Mouse (Mus musculus) gastrocnemius, postnatal 36 days (tissue): ENCODE measurements around the gene Trim40. TPM values are rescaled to one million over a fixed set of nuclear protein-coding genes. Genes with fewer than 3 reads are reported as not detected.

Experiments used
- DNase-seq, 2 experiments: peaks; one replicate each; pipeline ENCODE4 v3.0.0; 2022
- intact Hi-C: fragments of 180-260 bp; cut with DNase I; formaldehyde crosslinking; loops from one replicate; pipeline ENCODE4 v1.15.1; 2025
- total RNA-seq, 2 experiments: library from RNA; stranded (reverse); gene quantifications; 2 replicates each; pipeline ENCODE4 v1.2.3; 2021

Gene Trim40
- total RNA-seq, 2 experiments from 2014 or later = not detected

DNA sequence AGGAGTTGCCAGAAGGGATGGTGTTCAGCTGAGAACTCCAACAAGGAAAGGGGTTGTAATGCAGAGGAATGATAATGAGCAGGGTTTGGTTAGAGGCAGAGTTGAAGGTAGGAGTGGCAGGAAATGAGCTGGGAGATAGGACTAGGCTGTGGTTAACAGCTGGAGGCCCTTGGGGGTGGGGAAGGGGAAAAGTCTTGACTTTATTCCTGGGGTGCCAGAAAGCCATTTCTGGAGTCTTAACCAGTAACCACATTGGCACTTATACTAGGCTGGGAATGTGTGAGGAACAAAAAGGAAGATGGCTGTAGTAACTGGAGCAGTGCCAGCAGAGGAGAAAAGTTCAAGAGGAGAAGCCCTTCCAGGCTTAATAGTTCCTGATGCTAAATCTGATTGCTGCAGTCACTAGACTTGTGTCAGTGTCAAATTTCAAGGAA lies 45.6 kb downstream of the Trim40 start:
- DNase-seq = no peak
- intact Hi-C loops = no loop called here

DNA sequence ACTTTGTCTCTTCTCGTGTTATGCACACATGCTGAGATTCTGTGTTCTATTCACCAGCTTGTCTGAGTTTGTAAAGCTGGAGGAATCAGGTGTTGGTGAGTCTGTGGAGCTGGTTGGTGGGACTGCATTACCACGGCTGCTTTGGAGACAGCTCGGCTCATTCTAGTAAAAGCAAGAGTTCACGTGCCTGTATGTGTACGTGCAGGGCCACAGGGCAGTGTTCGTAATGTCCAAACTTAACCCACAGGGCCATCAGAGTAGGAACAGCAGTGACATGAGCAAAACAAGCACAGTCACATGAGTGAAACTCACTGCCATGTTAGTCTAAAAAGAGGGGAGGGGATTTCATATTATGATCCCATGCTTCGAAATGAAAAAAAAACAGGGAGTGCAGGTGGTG lies 46.2 kb downstream of the Trim40 start:
- DNase-seq = no peak
- intact Hi-C loops = no loop called here

DNA sequence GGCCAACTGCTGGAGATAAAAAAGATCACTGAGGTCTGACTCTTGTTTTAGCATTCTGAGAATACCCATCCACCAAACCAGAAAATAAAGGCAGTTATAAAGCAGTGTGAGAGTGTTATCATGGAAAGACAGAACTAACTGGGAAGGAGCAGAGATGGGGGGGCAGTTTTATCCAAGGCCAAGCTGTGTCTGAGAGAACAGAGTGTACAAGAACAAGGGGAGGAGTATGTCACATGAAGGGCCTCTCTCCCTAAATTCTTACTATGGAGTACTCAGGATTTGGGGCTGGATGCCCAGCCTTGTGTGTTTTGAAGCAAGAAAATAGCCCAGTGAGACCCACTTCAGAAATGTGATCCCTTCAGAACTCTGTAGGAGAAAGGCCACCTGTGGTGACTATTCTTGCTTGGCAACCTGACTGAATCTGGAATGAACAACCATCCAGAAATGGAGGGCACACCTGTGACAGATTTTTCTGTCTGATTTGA lies 48.9 kb downstream of the Trim40 start:
- no peak for DNase-seq
- intact Hi-C loops = no loop called here

DNA sequence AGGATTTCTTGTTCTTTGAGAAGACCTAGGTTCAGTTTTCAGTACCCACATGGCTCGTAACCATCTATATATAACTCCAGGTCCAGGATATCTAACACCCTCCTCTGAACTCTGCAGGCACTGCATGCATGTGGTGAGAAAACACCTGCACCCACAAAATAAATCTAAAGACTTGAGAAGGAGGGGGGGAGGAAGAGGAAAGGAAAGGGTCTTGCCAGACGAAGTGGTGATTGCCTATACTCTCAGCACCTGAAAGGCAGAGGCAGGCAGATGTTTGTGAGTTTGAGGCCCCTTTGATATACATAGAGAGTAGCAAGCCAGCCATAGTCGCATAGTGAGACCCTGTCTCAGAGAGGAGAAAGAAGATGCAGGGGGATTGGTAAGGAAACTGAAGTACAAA lies 50.0 kb downstream of the Trim40 start:
- no peak for DNase-seq
- intact Hi-C loops = loop anchor here (5.0 kb wide), 1 partner anchor 117 kb away; the partner anchor contains the start of genes Znrd1 and Znrd1as

DNA sequence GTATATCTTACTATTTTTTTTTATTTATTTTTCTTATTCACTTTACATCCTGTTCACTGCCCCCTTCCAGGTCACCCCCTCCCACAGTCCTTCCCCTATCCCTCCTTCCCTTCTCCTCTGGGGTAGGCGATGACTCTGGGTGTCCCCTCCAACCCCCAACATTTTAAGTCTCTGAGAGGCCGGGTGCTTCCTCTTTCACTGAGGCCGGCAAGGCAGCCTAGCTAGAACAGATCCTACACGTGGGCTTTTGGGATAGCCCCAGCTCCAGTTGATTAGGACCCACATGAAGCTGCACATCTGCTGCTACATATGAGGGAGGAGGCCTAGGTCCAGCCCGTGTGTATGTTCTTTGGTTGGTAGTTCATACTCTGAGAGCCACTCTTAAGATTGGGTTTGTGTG lies 50.9 kb downstream of the Trim40 start:
- DNase-seq = no peak
- intact Hi-C loops = loop anchor here (5.0 kb wide), 1 partner anchor 118 kb away; the partner anchor contains the start of genes Znrd1 and Znrd1as

DNA sequence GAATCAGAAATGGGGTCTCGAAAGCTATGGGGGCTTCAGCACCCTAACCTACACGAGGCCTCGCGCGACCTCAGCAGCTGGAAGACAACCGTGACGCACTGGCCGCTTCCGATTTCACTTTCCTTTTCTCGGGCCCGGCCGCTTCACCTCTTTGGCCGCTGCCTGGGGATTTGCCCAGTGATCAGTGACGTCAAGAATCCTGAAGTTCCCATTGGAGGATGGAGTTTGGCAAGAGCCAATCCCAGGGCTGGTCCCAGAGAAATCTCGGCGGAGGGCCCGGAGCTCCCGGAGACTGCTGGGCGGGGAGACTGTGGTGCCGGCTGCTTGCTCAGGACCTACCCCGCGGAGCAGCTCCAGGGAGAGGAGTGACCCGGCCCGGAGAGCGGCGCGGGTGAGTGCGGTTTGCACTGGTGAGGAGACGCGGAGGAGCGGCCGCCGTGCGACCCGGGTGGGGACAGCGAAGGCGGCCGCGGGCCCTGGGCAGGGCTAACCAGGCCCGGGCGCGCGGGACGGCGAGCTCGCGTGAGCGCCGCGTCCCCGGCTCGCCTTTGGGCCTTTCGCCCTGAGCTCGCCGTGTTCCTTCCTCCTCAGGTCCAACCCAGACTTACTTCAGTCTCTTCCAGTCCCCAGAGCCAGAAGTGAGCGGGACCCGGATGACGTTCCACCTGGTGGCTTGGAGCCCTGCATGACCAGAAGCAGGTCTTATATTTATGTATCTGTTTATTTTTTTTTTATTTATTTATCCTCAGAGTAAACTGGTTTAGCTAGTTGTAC lies 52.9 kb downstream of the Trim40 start, which contains the start of gene Trim26:
Gene Trim26 (plus strand): TSS at position 261 of the 774 bp plus-strand sequence.
- intact Hi-C loops = loop anchor here (5.0 kb wide), 1 partner anchor 120 kb away; the partner anchor contains the start of genes Znrd1 and Znrd1as
- peak; percentile 94 to 97 for DNase-seq

DNA sequence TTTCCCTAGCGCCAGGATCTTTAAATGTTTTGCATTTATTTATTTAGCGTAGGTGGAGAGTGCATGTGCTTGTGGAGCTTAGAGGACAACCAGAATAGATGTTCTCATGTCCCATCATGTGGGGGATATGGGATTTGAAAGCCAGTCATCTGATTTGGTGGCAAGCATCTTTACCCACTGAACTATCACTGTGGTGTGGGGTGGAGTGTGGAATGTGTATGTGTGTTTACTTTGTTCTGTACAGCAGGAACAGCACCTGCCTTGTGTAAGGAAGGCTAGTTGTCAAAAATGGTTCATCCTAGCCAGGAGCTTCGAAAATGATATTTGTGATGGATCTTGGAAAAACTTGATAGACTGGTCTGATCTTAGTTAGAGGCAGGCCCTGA lies 53.5 kb downstream of the Trim40 start:
- intact Hi-C loops = loop anchor here (5.0 kb wide), 1 partner anchor 121 kb away; the partner anchor contains the start of genes Znrd1 and Znrd1as
- DNase-seq = no peak

DNA sequence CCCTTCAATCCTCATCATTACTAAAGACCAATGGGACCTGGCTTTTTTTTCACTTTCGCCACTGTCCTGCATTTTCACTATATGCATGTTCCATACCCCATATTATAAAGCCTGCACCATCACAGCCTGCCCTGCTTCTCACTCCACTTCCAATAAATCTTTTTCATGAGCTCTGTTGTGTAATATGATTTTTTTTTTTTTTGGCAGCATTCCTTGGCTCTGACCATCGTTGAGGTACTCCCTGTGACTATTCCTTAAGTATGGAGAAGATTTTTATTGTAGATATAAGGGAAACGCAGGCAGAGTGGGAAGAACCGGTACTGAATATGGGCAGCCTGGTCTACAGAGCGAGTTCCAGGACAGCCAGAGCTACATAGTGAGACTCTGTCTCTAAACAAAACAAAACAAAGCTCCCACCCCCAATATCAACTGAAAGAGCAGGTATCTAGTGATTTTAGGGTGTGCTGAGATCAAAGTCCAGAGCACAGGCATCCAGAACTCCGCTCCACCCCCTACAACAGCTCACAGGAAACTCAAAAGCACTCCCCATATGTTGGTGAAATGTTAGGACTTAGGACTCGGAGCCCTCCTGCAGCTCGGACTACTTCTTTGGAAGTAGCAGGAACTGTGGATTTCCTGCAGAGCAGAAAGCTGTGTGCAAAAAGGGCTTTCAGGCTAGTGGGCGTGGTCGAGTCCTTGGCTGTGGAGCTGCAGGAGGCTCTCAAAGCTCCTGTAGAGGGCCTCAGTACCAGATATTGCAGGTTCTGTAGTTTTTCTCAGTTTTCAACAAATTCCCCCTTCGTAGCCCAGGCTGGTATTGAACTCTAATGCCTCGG lies 54.1 kb downstream of the Trim40 start:
- intact Hi-C loops = loop anchor here (5.0 kb wide), 1 partner anchor 121 kb away; the partner anchor contains the start of genes Znrd1 and Znrd1as
- peak; percentile 24 to 40 for DNase-seq

DNA sequence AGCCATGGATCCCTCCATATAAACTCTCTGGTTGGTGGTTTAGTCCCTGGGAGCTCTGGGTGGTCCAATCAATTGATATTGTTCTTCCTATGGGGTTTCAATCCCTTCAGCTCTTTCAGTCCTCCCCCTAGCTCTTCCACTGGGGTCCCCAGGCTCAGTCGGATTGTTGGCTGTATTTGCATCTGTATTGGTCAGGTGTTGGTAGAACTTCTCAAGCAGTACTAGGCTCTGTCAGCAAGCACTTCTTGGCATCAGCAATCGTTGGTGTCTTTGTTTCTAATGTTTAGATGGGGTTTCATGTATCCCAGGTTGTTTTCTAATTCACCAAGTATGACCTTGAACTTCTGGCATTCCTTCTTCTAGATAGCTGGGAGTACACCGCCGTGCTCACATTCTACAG lies 57.2 kb downstream of the Trim40 start:
- DNase-seq = no peak
- intact Hi-C loops = no loop called here

Other genes with a start within 250 kb of the Trim40 start
- gene H2-M9, start 247.5 kb downstream of the Trim40 start, total RNA-seq = not detected
- gene H2-M1, start 217.9 kb downstream of the Trim40 start, total RNA-seq = not detected
- gene H2-M10.5, start 117.2 kb downstream of the Trim40 start, total RNA-seq = not detected
- not detected for gene H2-M10.6, start 78.0 kb downstream of the Trim40 start, total RNA-seq
- gene Trim26, start 53.0 kb downstream of the Trim40 start, total RNA-seq = 10 to 100 TPM; 17.1 to 18.8 TPM
- gene Trim15, start 22.9 kb downstream of the Trim40 start, total RNA-seq = not detected
- gene Trim10, start 20.5 kb downstream of the Trim40 start, total RNA-seq = not detected
- gene Trim31, start 8.0 kb upstream of the Trim40 start, total RNA-seq = not detected
- gene Rnf39, start 52.8 kb upstream of the Trim40 start, total RNA-seq = not detected
- gene Ppp1r11, start 61.6 kb upstream of the Trim40 start, total RNA-seq = 10 to 100 TPM; 48.0 to 56.2 TPM
- gene Znrd1, start 68.4 kb upstream of the Trim40 start, total RNA-seq = 10 to 100 TPM; 16.1 to 17.7 TPM
- gene Znrd1as, start 68.5 kb upstream of the Trim40 start, total RNA-seq = 10 to 100 TPM; 16.1 to 17.2 TPM
- not detected for gene 2410137M14Rik, start 91.1 kb upstream of the Trim40 start, total RNA-seq
- under 1 TPM in 1 of 2 experiments, not detected in 1; 0.10 TPM for gene H2-M5, start 99.4 kb upstream of the Trim40 start, total RNA-seq
- gene Zfp57, start 111.0 kb upstream of the Trim40 start, total RNA-seq = under 1 TPM; 0.23 to 0.59 TPM
- gene Mog, start 133.3 kb upstream of the Trim40 start, total RNA-seq = not detected
- gene Gabbr1, start 155.8 kb upstream of the Trim40 start, total RNA-seq = 1 to 10 TPM; 8.0 to 8.1 TPM
- not detected for gene Olfr90, start 198.4 kb upstream of the Trim40 start, total RNA-seq
- not detected for gene Olfr91, start 208.2 kb upstream of the Trim40 start, total RNA-seq
- gene Olfr92, start 230.0 kb upstream of the Trim40 start, total RNA-seq = not detected